Comparison of ENCODE assay signal across 10 mouse cellular contexts in genomic region chr8:84494541-84495084, GRCm38 (mm10).
DNase-seq lines count a peak whose midpoint lies in the region; ATAC-seq lines count a peak whose summit lies in the region.
"Had no signal": no experiment of that assay in that cellular context is flagged by ENCODE, and none has a peak within 500 bp of the region (broad histone marks: within the 10 kb centered on the region; RNA-seq: fewer than 3 reads in every experiment).

No protein-coding gene starts in this region.

- no peak for ATAC-seq in neural tube, embryonic 11.5 days (ENCODE audit: insufficient read depth, low FRiP score, low TSS enrichment)

- intact Hi-C loops in gastrocnemius, postnatal 36 days (cut with DNase I): no loop called here
- intact Hi-C loops in heart, postnatal 36 days (cut with DNase I): no loop called here

- no peak overlapping the region for H3K9ac ChIP-seq in neural tube, embryonic 11.5 days (ENCODE audit: low read length)

- no peak overlapping the region for H3K27ac ChIP-seq in neural tube, embryonic 11.5 days (ENCODE audit: low read depth, low read length)
- H3K27ac ChIP-seq: kidney, postnatal 0 days had no signal

- H3K36me3 ChIP-seq in neural tube, embryonic 11.5 days (ENCODE audit: control insufficient read depth, insufficient read depth, low read length): no peaks in the 10 kb centered on the region

- no peak overlapping the region for H3K4me3 ChIP-seq in neural tube, embryonic 11.5 days (ENCODE audit: low read depth, low read length)
- H3K4me3 ChIP-seq: megakaryocyte, embryonic 14.5 days had no signal

- 70% methylated on average over 6 of the region's 6 CpGs for WGBS in neural tube, embryonic 11.5 days

- DNase-seq in cerebellum, adult 8-10 months: peak; percentile 66
- peak; percentile 85 to 90 for DNase-seq in frontal cortex, postnatal 10 days (ENCODE audit: low spot score in 2 of 2)
- peak; percentile 84 for DNase-seq in layer of hippocampus, postnatal 36 days
- DNase-seq in neural tube, embryonic 11.5 days (ENCODE audit: low spot score): peak; percentile 56
- DNase-seq in spleen, postnatal 36 days (ENCODE audit: low spot score in 2 of 2): no peak
- DNase-seq in gastrocnemius, postnatal 36 days: no peak
- DNase-seq in heart, postnatal 36 days: no peak
- DNase-seq in gastrocnemius, postnatal 4 days (ENCODE audit: low spot score in 2 of 2): no peak

- no peaks in the 10 kb centered on the region for H3K4me1 ChIP-seq in neural tube, embryonic 11.5 days (ENCODE audit: control insufficient read depth, insufficient read depth, low read length)
- H3K4me1 ChIP-seq: megakaryocyte, embryonic 14.5 days had no signal

- no peaks in the 10 kb centered on the region for H3K27me3 ChIP-seq in neural tube, embryonic 11.5 days (ENCODE audit: control insufficient read depth, insufficient read depth, low read length)

- no peak overlapping the region for H3K4me2 ChIP-seq in neural tube, embryonic 11.5 days (ENCODE audit: low read depth)

- H3K9me3 ChIP-seq in neural tube, embryonic 11.5 days (ENCODE audit: control insufficient read depth, low read length): no peaks in the 10 kb centered on the region
- H3K9me3 ChIP-seq: megakaryocyte, embryonic 14.5 days had no signal

Comparison
In these comparisons a context has a peak if more than half of its experiments do, and no peak if none do; other contexts are left out.
1. DNase-seq: peak in cerebellum, adult 8-10 months (single experiment), frontal cortex, postnatal 10 days (2 of 2), layer of hippocampus, postnatal 36 days (2 of 2) and neural tube, embryonic 11.5 days (single experiment); none in spleen, postnatal 36 days (0 of 2), gastrocnemius, postnatal 36 days (0 of 2), heart, postnatal 36 days (0 of 2) and gastrocnemius, postnatal 4 days (0 of 2).